Mouse (Mus musculus): ENCODE measurements at regions not wholly inside any gene's neighbourhood (a gene's known extent, or its start where the extent isn't known, plus 50 kb on each side); places are given as distances from the start of the nearest gene placed in this dataset.
A peak's percentile ranks its signal among the peaks of the same experiment; 100 is the strongest.
"Not testable (repeated sequence)": the region's sequence is repeated elsewhere in the genome, so short reads cannot be mapped to it uniquely, and the experiment has no call there.

GRCm38 (mm10) chr9:116428475-116428874 is 253.3 kb upstream of the Tgfbr2 start:
- DNase-seq (ENCODE audit: low spot score in 2 of 2): no peak
- intact Hi-C loops (cut with DNase I): no loop called here

- intact Hi-C loops (cut with DNase I): loop anchor here (2.0 kb wide), 2 partner anchors 84 to 126 kb away; no protein-coding TSS in a partner anchor
- peak in 1 of 2 experiments; percentile 13 for DNase-seq (ENCODE audit: low spot score in 2 of 2)
Measured at GRCm38 (mm10) chr9:116427278-116427677, 252.1 kb upstream of the Tgfbr2 start.

- intact Hi-C loops (cut with DNase I): loop anchor here (2.0 kb wide), 2 partner anchors 84 to 126 kb away; no protein-coding TSS in a partner anchor
- DNase-seq (ENCODE audit: low spot score in 2 of 2): peak; percentile 69 to 73
Measured at GRCm38 (mm10) chr9:116426269-116426999, 251.3 kb upstream of the Tgfbr2 start.

GRCm38 (mm10) chr9:116425400-116425799 is 250.2 kb upstream of the Tgfbr2 start:
- intact Hi-C loops (cut with DNase I); DNase-seq (ENCODE audit: low spot score in 2 of 2): not testable (repeated sequence)

GRCm38 (mm10) chr9:116415021-116415420 is 239.9 kb upstream of the Tgfbr2 start:
- no peak for DNase-seq (ENCODE audit: low spot score in 2 of 2)
- intact Hi-C loops (cut with DNase I): no loop called here

GRCm38 (mm10) chr9:116411067-116411466 is 235.9 kb upstream of the Tgfbr2 start:
- intact Hi-C loops (cut with DNase I): no loop called here
- DNase-seq (ENCODE audit: low spot score in 2 of 2): no peak

GRCm38 (mm10) chr9:116410461-116410860 is 235.3 kb upstream of the Tgfbr2 start:
- intact Hi-C loops (cut with DNase I): no loop called here
- no peak for DNase-seq (ENCODE audit: low spot score in 2 of 2)

- no peak for DNase-seq (ENCODE audit: low spot score in 2 of 2)
- intact Hi-C loops (cut with DNase I): no loop called here
Measured at GRCm38 (mm10) chr9:116408116-116408515, 233.0 kb upstream of the Tgfbr2 start.

GRCm38 (mm10) chr9:116405051-116405450 is 229.9 kb upstream of the Tgfbr2 start:
- intact Hi-C loops (cut with DNase I): no loop called here
- DNase-seq (ENCODE audit: low spot score in 2 of 2): no peak

- no peak for DNase-seq (ENCODE audit: low spot score in 2 of 2)
- intact Hi-C loops (cut with DNase I): no loop called here
Measured at GRCm38 (mm10) chr9:116401821-116402220, 226.7 kb upstream of the Tgfbr2 start.

- DNase-seq (ENCODE audit: low spot score in 2 of 2): no peak
- intact Hi-C loops (cut with DNase I): no loop called here
Measured at GRCm38 (mm10) chr9:116400270-116400669, 225.1 kb upstream of the Tgfbr2 start.

GRCm38 (mm10) chr9:116399296-116399695 is 224.1 kb upstream of the Tgfbr2 start:
- no peak for DNase-seq (ENCODE audit: low spot score in 2 of 2)
- intact Hi-C loops (cut with DNase I): no loop called here

GRCm38 (mm10) chr9:116392258-116392657 is 217.1 kb upstream of the Tgfbr2 start:
- no peak for DNase-seq (ENCODE audit: low spot score in 2 of 2)
- intact Hi-C loops (cut with DNase I): no loop called here

- no peak for DNase-seq (ENCODE audit: low spot score in 2 of 2)
- intact Hi-C loops (cut with DNase I): no loop called here
Measured at GRCm38 (mm10) chr9:116389781-116390180, 214.6 kb upstream of the Tgfbr2 start.

GRCm38 (mm10) chr9:116388863-116389262 is 213.7 kb upstream of the Tgfbr2 start:
- intact Hi-C loops (cut with DNase I): no loop called here
- DNase-seq (ENCODE audit: low spot score in 2 of 2): no peak

- intact Hi-C loops (cut with DNase I): no loop called here
- no peak for DNase-seq (ENCODE audit: low spot score in 2 of 2)
Measured at GRCm38 (mm10) chr9:116388025-116388424, 212.9 kb upstream of the Tgfbr2 start.

- intact Hi-C loops (cut with DNase I): loop anchor here (5.0 kb wide), 1 partner anchor 297 kb away; no protein-coding TSS in a partner anchor
- DNase-seq (ENCODE audit: low spot score in 2 of 2): peak; percentile 32 to 61
Measured at GRCm38 (mm10) chr9:116384176-116385076, 209.3 kb upstream of the Tgfbr2 start.

- no peak for DNase-seq (ENCODE audit: low spot score in 2 of 2)
- intact Hi-C loops (cut with DNase I): loop anchor here (5.0 kb wide), 1 partner anchor 296 kb away; no protein-coding TSS in a partner anchor
Measured at GRCm38 (mm10) chr9:116383411-116384101, 208.4 kb upstream of the Tgfbr2 start.

GRCm38 (mm10) chr9:116377706-116378105 is 202.5 kb upstream of the Tgfbr2 start:
- intact Hi-C loops (cut with DNase I): no loop called here

More at GRCm38 (mm10) chr9:116377706-116378105, 202.5 kb upstream of the Tgfbr2 start:
- DNase-seq (ENCODE audit: low spot score in 2 of 2): no peak
